Mouse (Mus musculus): ENCODE data around the gene 4933405L10Rik. TPM values are rescaled to one million over a fixed set of nuclear protein-coding genes. Genes with fewer than 3 reads are reported as not detected.

4933405L10Rik gene
- polyA plus RNA-seq, 1 experiment from 2014 or later, result not detected

DNA sequence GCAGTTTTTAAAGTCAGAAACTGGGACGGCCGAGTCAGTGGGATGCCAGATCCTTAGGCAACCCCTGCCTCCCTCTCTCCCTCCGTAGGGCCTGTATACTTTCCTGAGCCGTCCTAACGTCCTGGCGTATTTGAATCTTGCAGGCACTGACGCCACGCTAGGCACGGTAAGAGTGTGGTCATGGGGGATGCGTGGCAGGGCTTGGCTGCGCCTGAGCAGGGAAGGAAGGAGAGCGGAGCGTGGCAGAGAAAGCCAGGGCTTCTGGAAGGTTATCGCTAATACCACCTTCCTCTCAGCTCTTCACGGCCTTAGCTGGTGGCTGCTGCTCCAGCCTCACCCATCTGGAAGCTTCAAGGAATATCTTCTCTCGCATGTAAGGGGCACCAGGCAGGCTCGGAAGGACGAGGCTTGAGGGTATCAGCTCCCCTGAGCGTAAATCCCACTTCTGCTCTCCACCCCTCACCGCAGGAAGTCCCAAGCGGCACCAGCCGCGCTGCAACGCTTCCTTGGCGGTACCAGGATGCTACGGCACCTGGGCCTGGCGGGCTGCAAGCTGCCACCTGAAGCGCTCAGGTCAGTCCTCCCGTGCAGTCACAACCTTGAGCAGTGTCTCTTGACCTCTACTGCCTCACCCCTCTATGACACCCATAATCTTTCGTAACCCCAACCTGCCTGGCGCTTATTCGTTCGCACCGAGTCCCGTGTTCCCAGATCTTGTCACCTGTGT, 18.0 kb upstream of the 4933405L10Rik start:
- Histone ChIP-seq H3K27ac (ENCODE audit: low read length) (no peak overlapping the region), H3K36me3 (ENCODE audit: control insufficient read depth, insufficient read depth, low read length) (no peaks in the 10 kb centered on the region), H3K9me3 (ENCODE audit: control insufficient read depth, low read length) (no peaks in the 10 kb centered on the region), H3K9ac (ENCODE audit: low read depth, low read length) (no peak overlapping the region), H3K4me2 (ENCODE audit: low read depth, low read length) (no peak overlapping the region), H3K4me1 (ENCODE audit: control insufficient read depth, insufficient read depth, low read length) (peaks cover 6% of the 10 kb centered on the region), H3K4me3 (ENCODE audit: low read length) (no peak overlapping the region), H3K27me3 (replicated peaks; ENCODE audit: control insufficient read depth, insufficient read depth, low read length) (no peaks in the 10 kb centered on the region)
- WGBS, result 67% methylated on average over 35 of the region's 35 CpGs
- no peak for ATAC-seq

GRCm38 (mm10) chr8:105689983-105690360, 17.5 kb upstream of the 4933405L10Rik start:
- Histone ChIP-seq H3K9me3 (ENCODE audit: control insufficient read depth, low read length) (no peaks in the 10 kb centered on the region), H3K27me3 (replicated peaks; ENCODE audit: control insufficient read depth, insufficient read depth, low read length) (no peaks in the 10 kb centered on the region), H3K4me1 (ENCODE audit: control insufficient read depth, insufficient read depth, low read length) (peaks cover 6% of the 10 kb centered on the region), H3K4me3 (ENCODE audit: low read length) (no peak overlapping the region), H3K9ac (ENCODE audit: low read depth, low read length) (no peak overlapping the region), H3K27ac (ENCODE audit: low read length) (no peak overlapping the region), H3K36me3 (ENCODE audit: control insufficient read depth, insufficient read depth, low read length) (no peaks in the 10 kb centered on the region), H3K4me2 (ENCODE audit: low read depth, low read length) (no peak overlapping the region)
- WGBS, result 85% methylated on average over 9 of the region's 9 CpGs
- ATAC-seq, result no peak

DNA sequence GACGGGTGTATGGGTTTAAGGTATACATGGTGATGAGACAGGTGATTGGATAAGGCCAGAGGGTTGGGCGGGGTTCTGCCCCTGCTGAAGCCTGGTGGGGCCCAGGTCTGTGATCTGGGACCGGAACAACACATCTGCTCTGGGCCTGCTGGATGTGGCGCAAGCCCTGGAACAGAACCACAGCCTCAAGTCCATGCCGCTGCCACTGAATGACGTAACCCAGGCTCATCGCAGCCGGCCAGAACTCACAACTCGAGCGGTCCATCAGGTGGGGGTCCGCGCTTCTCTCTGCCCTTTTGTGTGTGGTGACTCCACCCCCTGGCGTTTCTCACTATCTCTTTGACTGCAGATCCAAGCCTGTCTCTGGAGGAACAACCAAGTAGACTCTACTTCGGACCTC, 16.5 kb upstream of the 4933405L10Rik start:
- 74% methylated on average over 14 of the region's 14 CpGs for WGBS
- H3K9me3 ChIP-seq (ENCODE audit: control insufficient read depth, low read length), result no peaks in the 10 kb centered on the region
- no peak for ATAC-seq
- peaks cover 6% of the 10 kb centered on the region for H3K4me1 ChIP-seq (ENCODE audit: control insufficient read depth, insufficient read depth, low read length)
- H3K9ac ChIP-seq (ENCODE audit: low read depth, low read length), result no peak overlapping the region
- H3K27me3 ChIP-seq (replicated peaks; ENCODE audit: control insufficient read depth, insufficient read depth, low read length), result no peaks in the 10 kb centered on the region
- H3K4me2 ChIP-seq (ENCODE audit: low read depth, low read length), result no peak overlapping the region
- no peak overlapping the region for H3K27ac ChIP-seq (ENCODE audit: low read length)
- H3K4me3 ChIP-seq (ENCODE audit: low read length), result no peak overlapping the region
- no peaks in the 10 kb centered on the region for H3K36me3 ChIP-seq (ENCODE audit: control insufficient read depth, insufficient read depth, low read length)

DNA sequence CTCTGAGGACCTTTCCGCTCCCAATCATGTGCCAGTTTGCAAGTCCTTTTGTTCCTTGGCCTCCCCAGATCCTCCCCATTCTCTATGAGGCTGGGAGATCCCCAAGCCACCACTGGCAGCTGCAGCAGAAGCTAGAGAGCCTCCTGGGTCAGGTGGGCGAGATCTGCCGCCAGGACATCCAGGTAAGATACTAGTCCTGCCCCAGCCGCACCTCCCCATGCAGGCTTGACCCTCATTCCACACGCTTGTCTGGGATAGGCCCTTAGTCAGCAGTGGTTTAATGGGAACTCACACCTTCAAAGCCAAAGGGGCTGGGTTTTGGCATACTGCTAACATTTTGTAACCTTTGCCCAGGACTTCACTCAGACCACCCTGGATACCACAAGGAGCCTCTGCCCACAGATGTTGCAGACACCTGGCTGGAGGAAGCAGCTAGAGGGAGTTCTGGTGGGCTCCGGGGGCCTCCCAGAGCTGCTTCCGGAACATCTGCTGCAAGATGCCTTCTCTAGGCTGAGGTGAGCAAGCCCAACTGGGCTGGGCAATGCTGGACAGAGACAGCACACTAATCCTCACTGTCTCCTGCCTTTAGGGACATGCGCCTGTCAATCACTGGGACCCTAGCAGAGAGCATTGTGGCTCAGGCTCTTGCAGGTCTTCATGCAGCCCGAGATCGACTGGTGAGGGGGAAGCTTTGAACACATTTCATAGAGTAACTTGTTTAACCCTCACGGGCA, 14.8 kb upstream of the 4933405L10Rik start:
- no peaks in the 10 kb centered on the region for H3K9me3 ChIP-seq (ENCODE audit: control insufficient read depth, low read length)
- no peaks in the 10 kb centered on the region for H3K27me3 ChIP-seq (replicated peaks; ENCODE audit: control insufficient read depth, insufficient read depth, low read length)
- ATAC-seq, result no peak
- 94% methylated on average over 11 of the region's 11 CpGs for WGBS
- 0 out of 2 replicates have a peak, but pooled peaks cover 3% of the 10 kb centered on the region for H3K36me3 ChIP-seq (ENCODE audit: control insufficient read depth, insufficient read depth, low read length)
- no peak overlapping the region for H3K27ac ChIP-seq (ENCODE audit: low read length)
- H3K4me2 ChIP-seq (ENCODE audit: low read depth, low read length), result no peak overlapping the region
- no peak overlapping the region for H3K9ac ChIP-seq (ENCODE audit: low read depth, low read length)
- peaks cover 6% of the 10 kb centered on the region for H3K4me1 ChIP-seq (ENCODE audit: control insufficient read depth, insufficient read depth, low read length)
- H3K4me3 ChIP-seq (ENCODE audit: low read length), result no peak overlapping the region

DNA sequence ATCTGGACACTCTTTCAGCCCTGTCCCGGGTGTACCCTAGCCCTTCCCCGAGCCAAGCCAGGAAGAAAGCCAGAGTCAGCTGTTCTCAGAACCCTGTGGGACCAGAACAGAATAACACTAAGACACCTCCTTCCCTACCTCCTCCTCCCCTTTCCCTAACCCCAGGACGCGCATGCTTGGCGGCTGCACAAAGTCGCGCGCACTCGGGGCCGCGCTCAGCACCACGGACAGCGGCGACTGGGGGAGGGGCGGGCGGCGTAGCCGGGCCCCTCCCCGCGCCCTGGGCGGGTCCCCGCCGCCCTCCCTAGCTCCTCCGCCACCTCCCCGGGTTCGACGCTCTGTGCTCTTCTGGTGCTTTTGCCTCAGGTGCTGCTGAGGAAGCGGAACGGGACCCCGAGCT, 13.8 kb upstream of the 4933405L10Rik start:
- no peak overlapping the region for H3K27ac ChIP-seq (ENCODE audit: low read length)
- H3K4me3 ChIP-seq (ENCODE audit: low read length), result peak overlapping the region; percentile 53
- H3K9ac ChIP-seq (ENCODE audit: low read depth, low read length), result peak overlapping the region; percentile 58
- peak; percentile 59 for ATAC-seq
- no peaks in the 10 kb centered on the region for H3K9me3 ChIP-seq (ENCODE audit: control insufficient read depth, low read length)
- 6% methylated on average over 29 of the region's 30 CpGs for WGBS
- H3K4me2 ChIP-seq (ENCODE audit: low read depth, low read length), result peak overlapping the region; percentile 99
- 0 out of 2 replicates have a peak, but pooled peaks cover 4% of the 10 kb centered on the region for H3K36me3 ChIP-seq (ENCODE audit: control insufficient read depth, insufficient read depth, low read length)
- no peaks in the 10 kb centered on the region for H3K27me3 ChIP-seq (replicated peaks; ENCODE audit: control insufficient read depth, insufficient read depth, low read length)
- peaks cover 6% of the 10 kb centered on the region for H3K4me1 ChIP-seq (ENCODE audit: control insufficient read depth, insufficient read depth, low read length)

GRCm38 (mm10) chr8:105694051-105694799, 13.2 kb upstream of the 4933405L10Rik start:
- Histone ChIP-seq H3K4me1 (ENCODE audit: control insufficient read depth, insufficient read depth, low read length) (peaks cover 6% of the 10 kb centered on the region), H3K27me3 (replicated peaks; ENCODE audit: control insufficient read depth, insufficient read depth, low read length) (no peaks in the 10 kb centered on the region), H3K27ac (ENCODE audit: low read length) (no peak overlapping the region), H3K4me2 (ENCODE audit: low read depth, low read length) (peak overlapping the region; percentile 99), H3K9ac (ENCODE audit: low read depth, low read length) (peak overlapping the region; percentile 58), H3K36me3 (ENCODE audit: control insufficient read depth, insufficient read depth, low read length) (0 out of 2 replicates have a peak, but pooled peaks cover 4% of the 10 kb centered on the region), H3K4me3 (ENCODE audit: low read length) (peak overlapping the region; percentile 53), H3K9me3 (ENCODE audit: control insufficient read depth, low read length) (no peaks in the 10 kb centered on the region)
- peak; percentile 24 for ATAC-seq
- 13% methylated on average over 32 of the region's 40 CpGs for WGBS

- Histone ChIP-seq H3K36me3 (ENCODE audit: control insufficient read depth, insufficient read depth, low read length) (0 out of 2 replicates have a peak, but pooled peaks cover 4% of the 10 kb centered on the region), H3K27ac (ENCODE audit: low read length) (no peak overlapping the region), H3K4me3 (ENCODE audit: low read length) (no peak overlapping the region), H3K9ac (ENCODE audit: low read depth, low read length) (no peak overlapping the region), H3K9me3 (ENCODE audit: control insufficient read depth, low read length) (no peaks in the 10 kb centered on the region), H3K4me1 (ENCODE audit: control insufficient read depth, insufficient read depth, low read length) (peaks cover 13% of the 10 kb centered on the region), H3K4me2 (ENCODE audit: low read depth, low read length) (no peak overlapping the region), H3K27me3 (replicated peaks; ENCODE audit: control insufficient read depth, insufficient read depth, low read length) (no peaks in the 10 kb centered on the region)
- 82% methylated on average over 30 of the region's 30 CpGs for WGBS
- ATAC-seq, result no peak
Observed at GRCm38 (mm10) chr8:105695080-105695780, 12.2 kb upstream of the 4933405L10Rik start.

DNA sequence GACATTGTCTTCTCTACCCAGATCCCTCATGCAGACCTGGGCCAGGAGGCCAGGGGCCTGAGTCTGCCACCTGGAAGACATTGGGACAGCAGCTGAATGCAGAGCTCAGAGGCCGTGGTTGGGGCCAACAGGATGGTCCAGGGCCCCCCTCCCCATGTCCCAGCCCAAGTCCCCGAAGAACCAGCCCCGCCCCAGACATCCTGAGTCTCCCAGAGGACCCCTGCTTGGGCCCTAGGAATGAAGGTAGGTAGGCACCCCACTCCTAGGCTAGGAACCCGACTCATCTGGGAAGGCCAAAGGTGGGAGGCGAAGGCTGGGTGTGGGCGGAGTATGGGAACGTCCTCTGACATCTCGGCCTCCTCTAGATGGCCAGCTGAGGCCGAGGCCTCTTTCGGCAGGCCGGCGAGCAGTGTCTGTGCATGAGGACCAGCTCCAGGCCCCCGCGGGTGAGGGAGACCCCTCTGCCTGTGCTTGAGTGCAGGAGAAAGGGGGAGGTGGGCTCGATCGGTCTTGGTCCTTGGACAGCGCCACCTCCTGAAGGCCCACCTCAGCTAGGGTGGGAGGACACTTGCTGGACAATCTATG, 10.2 kb upstream of the 4933405L10Rik start:
- H3K9ac ChIP-seq (ENCODE audit: low read depth, low read length), result no peak overlapping the region
- H3K9me3 ChIP-seq (ENCODE audit: control insufficient read depth, low read length), result no peaks in the 10 kb centered on the region
- no peak overlapping the region for H3K4me2 ChIP-seq (ENCODE audit: low read depth, low read length)
- no peak overlapping the region for H3K4me3 ChIP-seq (ENCODE audit: low read length)
- 0 out of 2 replicates have a peak, but pooled peaks cover 4% of the 10 kb centered on the region for H3K36me3 ChIP-seq (ENCODE audit: control insufficient read depth, insufficient read depth, low read length)
- H3K27me3 ChIP-seq (replicated peaks; ENCODE audit: control insufficient read depth, insufficient read depth, low read length), result no peaks in the 10 kb centered on the region
- H3K4me1 ChIP-seq (ENCODE audit: control insufficient read depth, insufficient read depth, low read length), result peaks cover 20% of the 10 kb centered on the region
- no peak for ATAC-seq
- H3K27ac ChIP-seq (ENCODE audit: low read length), result no peak overlapping the region
- 89% methylated on average over 17 of the region's 17 CpGs for WGBS

All from intestine, embryonic 16.5 days (tissue).